Mouse (Mus musculus): ENCODE measurements around the gene Nsd2.

DNA sequence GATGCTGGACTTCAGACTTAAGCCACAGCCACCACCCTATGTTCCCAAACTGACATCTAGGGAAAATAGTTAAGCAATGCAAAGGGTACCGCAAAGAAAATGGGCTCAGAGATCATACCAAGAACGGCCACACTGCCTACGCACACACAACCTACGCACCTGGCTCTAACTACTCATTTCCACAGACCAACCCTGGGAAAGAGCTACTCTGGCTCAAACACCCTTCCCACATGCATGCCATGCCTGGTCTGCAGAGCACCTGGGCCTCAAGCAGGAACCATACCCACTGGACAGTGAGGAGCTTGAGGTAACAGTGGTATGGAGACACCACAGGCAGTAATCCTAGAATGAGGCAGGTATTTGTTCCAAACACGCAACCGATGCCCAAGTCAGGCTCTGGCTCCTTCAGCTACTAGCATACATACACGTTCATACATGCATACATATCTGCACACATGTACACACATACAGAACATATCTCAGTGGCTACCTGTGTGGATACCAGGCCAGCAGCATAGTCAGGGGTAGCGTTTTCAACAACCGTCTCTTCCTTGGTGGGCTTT, 80.3 kb downstream of the Nsd2 start:
- TF ChIP-seq ZC3H11A (IDR thresholded peaks at IDR 0.05; ENCODE audit: borderline replicate concordance, low read depth, low read length) (no peak), CHD2 (IDR thresholded peaks at IDR 0.05; ENCODE audit: low read depth, low read length) (no peak), MAFK (IDR thresholded peaks at IDR 0.05; ENCODE audit: insufficient read depth, low read depth, low read length) (no peak)

Measured in ES-E14 (cell line).